Mouse (Mus musculus): ENCODE results near the gene Lrch4. TPM values are rescaled to one million over a fixed set of nuclear protein-coding genes. Genes with fewer than 3 reads are reported as not detected.
A peak's percentile ranks its signal among the peaks of the same experiment; 100 is the strongest.

The Lrch4 gene
- polyA plus RNA-seq, 1 experiment from 2014 or later = 50.6 TPM

GRCm38 (mm10) chr5:137642886-137643285 is 14.0 kb downstream of the Lrch4 start:
- 49% methylated on average over 4 of the region's 4 CpGs for WGBS
- H3K27me3 ChIP-seq = peaks cover 26% of the 10 kb centered on the region
- no peak overlapping the region for H3K9ac ChIP-seq
- H3K36me3 ChIP-seq = peaks cover 53% of the 10 kb centered on the region
- ATAC-seq (replicated peaks; ENCODE audit: low FRiP score) = no peak
- H3K4me2 ChIP-seq = no peak overlapping the region
- no peaks in the 10 kb centered on the region for H3K9me3 ChIP-seq (replicated peaks)
- peaks cover 39% of the 10 kb centered on the region for H3K4me1 ChIP-seq
- no peak overlapping the region for H3K27ac ChIP-seq
- H3K4me3 ChIP-seq (replicated peaks) = no peak overlapping the region

- Histone ChIP-seq H3K4me2 (no peak overlapping the region), H3K36me3 (peaks cover 37% of the 10 kb centered on the region), H3K27me3 (peaks cover 26% of the 10 kb centered on the region), H3K4me1 (peaks cover 55% of the 10 kb centered on the region), H3K4me3 (replicated peaks) (no peak overlapping the region), H3K27ac (no peak overlapping the region), H3K9me3 (replicated peaks) (no peaks in the 10 kb centered on the region), H3K9ac (no peak overlapping the region)
- no peak for ATAC-seq (replicated peaks; ENCODE audit: low FRiP score)
- 42% methylated on average over 19 of the region's 19 CpGs for WGBS
Observed at GRCm38 (mm10) chr5:137644484-137644883, 15.6 kb downstream of the Lrch4 start.

- Histone ChIP-seq H3K27me3 (peaks cover 26% of the 10 kb centered on the region), H3K36me3 (peaks cover 30% of the 10 kb centered on the region), H3K4me3 (replicated peaks) (peak overlapping the region; percentile 38), H3K4me1 (peaks cover 62% of the 10 kb centered on the region), H3K27ac (0 out of 2 replicates have a peak overlapping the region, but pooled peaks have one; percentile 37), H3K4me2 (peak overlapping the region; percentile 63), H3K9ac (no peak overlapping the region), H3K9me3 (replicated peaks) (no peaks in the 10 kb centered on the region)
- 2% methylated on average over 44 of the region's 44 CpGs for WGBS
- ATAC-seq (replicated peaks; ENCODE audit: low FRiP score) = no peak
Observed at GRCm38 (mm10) chr5:137645091-137645651, 16.2 kb downstream of the Lrch4 start.

- peaks cover 26% of the 10 kb centered on the region for H3K27me3 ChIP-seq
- ATAC-seq (replicated peaks; ENCODE audit: low FRiP score) = no peak
- no peak within 1 kb of the TSS for H3K9ac ChIP-seq
- H3K4me3 ChIP-seq (replicated peaks) = peak within 1 kb of the TSS; percentile 38
- peaks cover 25% of the 10 kb centered on the region for H3K36me3 ChIP-seq
- no peaks in the 10 kb centered on the region for H3K9me3 ChIP-seq (replicated peaks)
- 11% methylated on average over 11 of the region's 11 CpGs for WGBS
- peaks cover 65% of the 10 kb centered on the region for H3K4me1 ChIP-seq
- 0 out of 2 replicates have a peak within 1 kb of the TSS, but pooled peaks have one; percentile 37 for H3K27ac ChIP-seq
- H3K4me2 ChIP-seq = peak within 1 kb of the TSS; percentile 63
Observed at GRCm38 (mm10) chr5:137645652-137646091, 16.8 kb downstream of the Lrch4 start, which contains the start of gene Irs3. Irs3 (minus strand) TSS chr5:137645714.

- Histone ChIP-seq H3K27ac (peak overlapping the region; percentile 77), H3K9ac (no peak overlapping the region), H3K36me3 (peaks cover 14% of the 10 kb centered on the region), H3K4me3 (replicated peaks) (no peak overlapping the region), H3K4me1 (peaks cover 67% of the 10 kb centered on the region), H3K27me3 (peaks cover 26% of the 10 kb centered on the region), H3K4me2 (no peak overlapping the region), H3K9me3 (replicated peaks) (no peaks in the 10 kb centered on the region)
- 29% methylated on average over 9 of the region's 9 CpGs for WGBS
- ATAC-seq (replicated peaks; ENCODE audit: low FRiP score) = no peak
Observed at GRCm38 (mm10) chr5:137647827-137648601, 19.1 kb downstream of the Lrch4 start.

- Histone ChIP-seq H3K36me3 (peaks cover 23% of the 10 kb centered on the region), H3K27me3 (peaks cover 17% of the 10 kb centered on the region), H3K9ac (no peak overlapping the region), H3K4me1 (peaks cover 61% of the 10 kb centered on the region), H3K9me3 (replicated peaks) (no peaks in the 10 kb centered on the region), H3K4me2 (no peak overlapping the region), H3K4me3 (replicated peaks) (no peak overlapping the region), H3K27ac (peak overlapping the region; percentile 77)
- 0 out of 2 replicates have a peak, but pooled peaks have one; percentile 42 for ATAC-seq (replicated peaks; ENCODE audit: low FRiP score)
- 22% methylated on average over 4 of the region's 4 CpGs for WGBS
Observed at GRCm38 (mm10) chr5:137649251-137649650, 20.3 kb downstream of the Lrch4 start.

GRCm38 (mm10) chr5:137649669-137650571 is 21.0 kb downstream of the Lrch4 start:
- 0 out of 2 replicates have a peak overlapping the region, but pooled peaks have one; percentile 15 for H3K9ac ChIP-seq
- H3K36me3 ChIP-seq = peaks cover 25% of the 10 kb centered on the region
- H3K27ac ChIP-seq = peak overlapping the region; percentile 77
- H3K4me2 ChIP-seq = peak overlapping the region; percentile 37
- H3K27me3 ChIP-seq = peaks cover 12% of the 10 kb centered on the region
- ATAC-seq (replicated peaks; ENCODE audit: low FRiP score) = no peak
- peaks cover 55% of the 10 kb centered on the region for H3K4me1 ChIP-seq
- H3K4me3 ChIP-seq (replicated peaks) = 0 out of 2 replicates have a peak overlapping the region, but pooled peaks have one; percentile 4
- 14% methylated on average over 18 of the region's 18 CpGs for WGBS
- H3K9me3 ChIP-seq (replicated peaks) = no peaks in the 10 kb centered on the region

- WGBS = 19% methylated on average over 3 of the region's 3 CpGs
- H3K36me3 ChIP-seq = peaks cover 32% of the 10 kb centered on the region
- ATAC-seq (replicated peaks; ENCODE audit: low FRiP score) = no peak
- H3K4me1 ChIP-seq = peaks cover 42% of the 10 kb centered on the region
- no peak overlapping the region for H3K4me3 ChIP-seq (replicated peaks)
- no peak overlapping the region for H3K27ac ChIP-seq
- no peak overlapping the region for H3K4me2 ChIP-seq
- H3K27me3 ChIP-seq = no peaks in the 10 kb centered on the region
- no peaks in the 10 kb centered on the region for H3K9me3 ChIP-seq (replicated peaks)
- no peak overlapping the region for H3K9ac ChIP-seq
Observed at GRCm38 (mm10) chr5:137652474-137652873, 23.6 kb downstream of the Lrch4 start.

GRCm38 (mm10) chr5:137653366-137653765 is 24.4 kb downstream of the Lrch4 start:
- WGBS = 93% methylated on average over 10 of the region's 10 CpGs
- Histone ChIP-seq H3K4me2 (no peak overlapping the region), H3K4me1 (peaks cover 33% of the 10 kb centered on the region), H3K9ac (no peak overlapping the region), H3K9me3 (replicated peaks) (no peaks in the 10 kb centered on the region), H3K4me3 (replicated peaks) (no peak overlapping the region), H3K36me3 (peaks cover 37% of the 10 kb centered on the region), H3K27me3 (no peaks in the 10 kb centered on the region), H3K27ac (no peak overlapping the region)
- no peak for ATAC-seq (replicated peaks; ENCODE audit: low FRiP score)

GRCm38 (mm10) chr5:137654746-137655145 is 25.8 kb downstream of the Lrch4 start:
- Histone ChIP-seq H3K4me1 (peaks cover 20% of the 10 kb centered on the region), H3K4me2 (no peak overlapping the region), H3K27me3 (no peaks in the 10 kb centered on the region), H3K27ac (no peak overlapping the region), H3K9me3 (replicated peaks) (no peaks in the 10 kb centered on the region), H3K9ac (no peak overlapping the region), H3K4me3 (replicated peaks) (no peak overlapping the region), H3K36me3 (peaks cover 50% of the 10 kb centered on the region)
- 73% methylated on average over 7 of the region's 7 CpGs for WGBS
- no peak for ATAC-seq (replicated peaks; ENCODE audit: low FRiP score)

- Histone ChIP-seq H3K4me1 (peaks cover 5% of the 10 kb centered on the region; the same call in 1 of the 2 replicates), H3K9me3 (replicated peaks) (no peaks in the 10 kb centered on the region), H3K9ac (no peak overlapping the region), H3K4me3 (replicated peaks) (no peak overlapping the region), H3K4me2 (no peak overlapping the region), H3K27me3 (no peaks in the 10 kb centered on the region), H3K27ac (peak overlapping the region; percentile 49), H3K36me3 (peaks cover 62% of the 10 kb centered on the region)
- WGBS = 33% methylated on average over 6 of the region's 6 CpGs
- peak; percentile 41; the same call in 1 of the 2 replicates for ATAC-seq (replicated peaks; ENCODE audit: low FRiP score)
Observed at GRCm38 (mm10) chr5:137656977-137657376, 28.1 kb downstream of the Lrch4 start.

All from kidney, embryonic 15.5 days (tissue).